Mouse (Mus musculus) layer of hippocampus, postnatal 36 days (tissue): Measurements from ENCODE around the gene Tspan15. TPM values are rescaled to one million over a fixed set of nuclear protein-coding genes. Genes with fewer than 3 reads are reported as not detected.

Experiments
- DNase-seq, 2 experiments: peaks; one replicate each; pipeline ENCODE4 v3.0.0; 2022
- total RNA-seq, 2 experiments: library from RNA; stranded (reverse); gene quantifications; 2 replicates each; pipeline ENCODE4 v1.2.3; 2021

Gene Tspan15
- 10 to 100 TPM; 18.3 to 18.5 TPM for total RNA-seq

GRCm38 (mm10) chr10:62230708-62231394 lies at the start of gene Tspan15:
Gene Tspan15, minus strand, starts transcription at chr10:62231251.
- peak; percentile 87 to 89 for DNase-seq

- DNase-seq, result no peak
These were observed 48.6 kb upstream of the Tspan15 start for GRCm38 (mm10) chr10:62279671-62280070.

- no peak for DNase-seq
These were observed 48.0 kb upstream of the Tspan15 start for GRCm38 (mm10) chr10:62279066-62279465.

- DNase-seq, result no peak
These were observed 46.6 kb upstream of the Tspan15 start for GRCm38 (mm10) chr10:62277499-62278293.

- peak; percentile 58 to 75 for DNase-seq
These were observed 44.2 kb upstream of the Tspan15 start for GRCm38 (mm10) chr10:62275235-62275634.

GRCm38 (mm10) chr10:62269278-62269677 lies 38.2 kb upstream of the Tspan15 start:
- DNase-seq, result no peak

GRCm38 (mm10) chr10:62264299-62264698 lies 33.2 kb upstream of the Tspan15 start:
- no peak for DNase-seq

GRCm38 (mm10) chr10:62261115-62261886 lies 30.2 kb upstream of the Tspan15 start:
- DNase-seq, result peak; percentile 35 to 42

GRCm38 (mm10) chr10:62258298-62258697 lies 27.2 kb upstream of the Tspan15 start:
- no peak for DNase-seq

- no peak for DNase-seq
These were observed 21.6 kb upstream of the Tspan15 start for GRCm38 (mm10) chr10:62252496-62253235.

GRCm38 (mm10) chr10:62252000-62252488 lies 21.0 kb upstream of the Tspan15 start, which contains the start of gene Tacr2:
Gene Tacr2, plus strand, starts transcription at chr10:62252438.
- DNase-seq, result no peak

GRCm38 (mm10) chr10:62247815-62248214 lies 16.8 kb upstream of the Tspan15 start:
- no peak for DNase-seq

GRCm38 (mm10) chr10:62247156-62247555 lies 16.1 kb upstream of the Tspan15 start:
- no peak for DNase-seq

- DNase-seq, result no peak
These were observed 13.0 kb upstream of the Tspan15 start for GRCm38 (mm10) chr10:62244067-62244466.

- peak in 1 of 2 experiments; percentile 37 for DNase-seq
These were observed 11.8 kb upstream of the Tspan15 start for GRCm38 (mm10) chr10:62242896-62243295.

GRCm38 (mm10) chr10:62242358-62242757 lies 11.3 kb upstream of the Tspan15 start:
- no peak for DNase-seq

GRCm38 (mm10) chr10:62239270-62239669 lies 8.2 kb upstream of the Tspan15 start:
- DNase-seq, result no peak

GRCm38 (mm10) chr10:62238688-62239087 lies 7.6 kb upstream of the Tspan15 start:
- no peak for DNase-seq

- no peak for DNase-seq
These were observed 6.2 kb upstream of the Tspan15 start for GRCm38 (mm10) chr10:62237205-62237604.

- DNase-seq, result no peak
These were observed 5.1 kb upstream of the Tspan15 start for GRCm38 (mm10) chr10:62236165-62236564.

- DNase-seq, result no peak
These were observed 760 bp upstream of the Tspan15 start for GRCm38 (mm10) chr10:62231811-62232210.

GRCm38 (mm10) chr10:62231395-62231732 lies 313 bp upstream of the Tspan15 start:
- DNase-seq, result no peak
